Mouse (Mus musculus): ENCODE results near the gene Sun1.

DNA sequence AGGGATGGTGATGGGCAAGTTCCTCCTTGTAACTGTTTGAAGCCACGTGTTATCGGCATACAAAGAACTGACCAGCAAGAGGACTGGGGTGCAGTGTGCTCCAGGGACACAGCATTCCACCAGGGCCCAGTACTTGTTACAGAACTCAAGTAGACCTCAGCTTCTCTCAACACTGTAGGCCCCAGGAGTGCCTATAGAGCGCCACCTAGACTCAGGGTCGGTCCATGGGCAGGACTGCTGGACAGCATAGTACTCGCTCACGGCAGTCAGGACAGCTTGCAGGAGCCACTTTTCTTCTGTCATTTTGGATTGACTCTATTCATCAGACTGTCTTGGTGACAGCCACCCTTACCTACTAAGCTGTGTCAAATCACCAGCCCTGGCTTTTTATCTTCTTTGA, 54.5 kb downstream of the Sun1 start:
- TF ChIP-seq POLR2A (IDR thresholded peaks at IDR 0.05; ENCODE audit: insufficient read depth, low read length) (no peak), CTCF (IDR thresholded peaks at IDR 0.05; ENCODE audit: low read depth, low read length) (peak; percentile 31)

Measured in ES-Bruce4 (cell line).